Mouse (Mus musculus) adrenal gland (tissue): ENCODE data around the gene Ranbp17.

Experiments
- intact Hi-C: fragments of 180-260 bp; cut with DNase I; formaldehyde crosslinking; loops from one replicate; pipeline ENCODE4 v1.15.1; 2025

Ranbp17 gene

DNA sequence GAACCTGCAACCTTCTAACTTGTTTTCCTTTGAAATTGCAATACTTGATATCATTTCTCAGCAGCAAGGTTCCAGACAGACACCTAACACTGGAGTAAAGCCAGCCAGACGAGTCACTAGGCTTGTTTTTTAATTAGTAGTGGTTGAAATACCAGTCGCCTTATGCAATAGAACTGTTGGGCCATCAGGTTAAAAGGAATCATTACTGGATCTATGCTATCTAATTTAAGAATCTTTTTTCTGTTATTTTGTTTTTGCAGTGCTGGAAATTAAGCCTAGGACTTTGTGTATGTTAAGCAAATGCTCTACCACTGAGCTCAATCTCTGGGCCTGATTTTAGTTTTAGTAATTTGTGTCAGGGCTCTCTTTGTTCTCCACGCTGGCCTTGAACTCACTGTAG is 91.3 kb downstream of the Ranbp17 start:
- intact Hi-C loops = no loop called here

GRCm38 (mm10) chr11:33404651-33405050 is 108.9 kb downstream of the Ranbp17 start:
- intact Hi-C loops = no loop called here

DNA sequence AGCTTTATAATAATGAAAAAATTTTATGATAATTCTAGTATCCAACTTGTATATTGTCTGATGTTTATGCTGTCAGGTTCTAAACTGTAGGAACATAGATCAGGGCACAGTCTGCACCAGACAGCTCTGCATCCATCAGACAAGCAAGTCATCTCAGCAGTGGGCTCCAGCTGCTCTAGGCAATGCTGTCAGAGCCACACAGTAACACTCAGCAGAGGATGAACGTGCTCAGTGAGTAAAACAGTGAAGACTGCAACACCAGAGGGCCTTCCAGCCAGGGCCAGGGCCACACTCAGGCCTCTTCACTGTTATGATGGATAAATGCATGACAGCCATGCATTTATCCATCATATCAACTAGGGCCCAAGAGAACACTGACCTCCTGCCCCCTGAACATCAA is 114.2 kb downstream of the Ranbp17 start:
- intact Hi-C loops = no loop called here

DNA sequence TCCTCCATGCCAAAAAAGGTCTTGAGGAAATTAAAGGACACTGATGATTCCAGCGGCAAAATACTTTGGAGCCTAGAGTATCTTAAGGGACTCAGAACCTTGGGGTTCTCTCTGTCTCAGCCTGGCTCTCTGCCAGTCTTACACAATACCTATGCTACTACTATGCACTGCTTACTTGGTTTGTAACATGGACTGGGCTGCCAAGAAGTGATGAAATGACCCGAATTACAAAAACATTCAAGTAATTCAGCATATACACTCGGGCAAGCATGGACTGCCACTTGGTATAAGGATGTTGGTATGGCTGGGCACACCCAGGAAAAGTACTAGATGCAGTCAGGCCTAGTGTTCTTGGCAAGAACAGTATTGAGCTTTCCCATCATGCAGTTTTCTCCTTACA is 114.8 kb downstream of the Ranbp17 start:
- intact Hi-C loops = no loop called here

GRCm38 (mm10) chr11:33396275-33396674 is 117.3 kb downstream of the Ranbp17 start:
- intact Hi-C loops = no loop called here

GRCm38 (mm10) chr11:33394093-33394492 is 119.5 kb downstream of the Ranbp17 start:
- intact Hi-C loops = no loop called here

- intact Hi-C loops = no loop called here
Measured at GRCm38 (mm10) chr11:33388685-33389084, 124.9 kb downstream of the Ranbp17 start.

GRCm38 (mm10) chr11:33361867-33362266 is 151.7 kb downstream of the Ranbp17 start:
- intact Hi-C loops = no loop called here

DNA sequence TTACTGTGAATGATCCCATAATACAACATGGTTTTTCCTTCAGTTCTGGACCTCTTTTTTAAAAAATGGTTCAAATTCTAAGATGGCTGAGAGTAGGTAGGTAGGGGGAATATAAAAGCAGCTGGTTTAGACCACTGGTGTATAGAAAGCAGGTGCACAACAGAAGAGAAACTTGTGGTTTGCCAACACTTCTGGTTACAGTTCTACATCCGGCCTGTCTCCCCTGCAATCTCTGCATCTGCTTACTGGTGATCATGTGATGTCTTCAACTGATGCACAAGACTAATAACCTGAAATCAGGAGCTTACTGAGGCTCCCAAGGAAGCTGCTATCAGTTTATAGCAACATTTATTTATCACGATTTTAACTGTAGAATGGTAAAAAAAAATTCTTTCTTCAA is 164.3 kb downstream of the Ranbp17 start:
- intact Hi-C loops = no loop called here

DNA sequence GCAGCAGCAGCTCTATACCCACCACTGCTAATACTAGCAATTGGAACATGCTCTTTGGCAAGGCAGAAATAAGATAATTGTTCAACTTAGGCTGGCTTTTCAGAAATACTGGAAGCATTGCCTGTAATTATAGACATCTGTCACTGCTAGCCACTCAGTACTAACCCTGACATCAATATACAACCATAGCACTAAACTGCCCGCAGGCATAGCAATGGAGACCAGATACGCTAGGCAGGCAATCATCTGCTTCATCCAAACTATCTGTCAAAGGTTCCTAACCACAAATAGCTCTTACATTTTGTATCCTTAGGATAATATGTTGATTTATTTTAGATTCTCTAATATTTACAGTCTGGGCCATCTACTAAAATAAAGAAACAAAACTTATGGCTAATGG is 171.5 kb downstream of the Ranbp17 start:
- intact Hi-C loops = no loop called here

- intact Hi-C loops = no loop called here
Measured at GRCm38 (mm10) chr11:33336552-33337121, 176.9 kb downstream of the Ranbp17 start.

DNA sequence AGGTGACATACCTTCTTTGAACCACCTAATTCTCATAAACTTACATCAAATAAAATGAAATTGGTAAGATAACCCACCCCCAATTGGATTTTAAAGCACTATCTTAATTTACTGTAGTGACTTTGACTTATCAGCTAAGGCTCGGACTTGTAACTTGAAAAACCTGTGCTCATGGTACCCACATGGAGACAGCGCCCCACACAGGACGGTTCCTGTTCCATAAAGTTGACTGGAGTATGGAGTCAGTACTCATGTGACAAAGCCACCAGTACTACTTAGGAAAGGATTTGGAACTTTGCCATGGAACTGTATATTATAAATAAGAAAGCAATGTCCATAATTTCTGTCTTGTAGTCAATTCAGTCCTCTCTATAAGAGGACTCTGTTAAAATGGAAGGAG is 177.9 kb downstream of the Ranbp17 start:
- intact Hi-C loops = no loop called here

GRCm38 (mm10) chr11:33332137-33332536 is 181.4 kb downstream of the Ranbp17 start:
- intact Hi-C loops = no loop called here

DNA sequence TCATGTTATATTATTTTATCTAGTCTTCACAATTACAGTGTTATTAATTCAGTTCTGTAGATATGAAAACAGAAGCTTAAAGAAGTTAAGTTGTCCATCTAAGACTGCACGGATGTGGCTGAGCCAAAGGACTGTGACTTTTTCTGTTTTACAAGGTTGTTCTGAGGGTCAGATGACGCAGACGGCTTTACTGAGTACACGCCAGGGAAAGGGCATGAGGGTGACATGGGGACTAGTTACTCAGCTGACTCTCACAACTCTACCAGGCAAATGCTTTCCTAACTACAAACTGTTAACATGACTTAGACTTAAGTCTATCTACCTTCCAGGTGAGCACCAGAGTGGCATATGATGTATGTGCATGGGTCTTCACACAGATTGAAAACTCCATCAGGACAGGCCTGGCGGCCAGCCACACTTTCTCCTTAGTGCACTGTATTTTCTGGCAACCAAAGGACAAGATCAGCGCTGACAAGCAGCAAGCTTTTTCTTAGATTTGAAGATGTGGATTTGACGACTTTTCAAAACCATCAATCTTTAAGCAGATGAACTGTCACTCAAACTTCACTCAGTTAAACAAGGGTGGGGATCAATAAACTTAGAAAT is 194.4 kb downstream of the Ranbp17 start:
- intact Hi-C loops = no loop called here

DNA sequence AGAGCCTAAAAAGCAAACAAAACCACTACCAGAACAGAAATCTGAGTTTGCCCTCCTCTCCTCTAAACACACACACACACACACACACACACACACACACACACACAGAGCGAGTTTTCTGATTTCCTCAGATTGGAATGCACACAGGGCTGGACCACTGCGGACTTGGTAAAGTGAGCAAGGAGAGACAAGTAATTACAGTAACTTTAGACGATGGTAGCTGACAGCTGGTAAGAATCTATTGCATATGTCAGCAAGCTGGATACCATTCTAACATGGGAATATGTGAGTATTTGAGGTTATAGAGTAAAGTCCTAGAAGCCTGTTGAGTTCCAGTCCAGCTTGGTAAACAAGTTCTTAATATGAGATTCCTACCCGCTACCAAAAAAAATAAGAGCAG is 204.0 kb downstream of the Ranbp17 start:
- intact Hi-C loops = no loop called here

- intact Hi-C loops = no loop called here
Measured at GRCm38 (mm10) chr11:33300859-33301258, 212.7 kb downstream of the Ranbp17 start.

GRCm38 (mm10) chr11:33299371-33299770 is 214.2 kb downstream of the Ranbp17 start:
- intact Hi-C loops = no loop called here

- intact Hi-C loops = no loop called here
Measured at GRCm38 (mm10) chr11:33297121-33297520, 216.4 kb downstream of the Ranbp17 start.

- intact Hi-C loops = loop anchor here (2.0 kb wide), 1 partner anchor 119 kb away; no protein-coding TSS in a partner anchor
Measured at GRCm38 (mm10) chr11:33295422-33295821, 218.1 kb downstream of the Ranbp17 start.

DNA sequence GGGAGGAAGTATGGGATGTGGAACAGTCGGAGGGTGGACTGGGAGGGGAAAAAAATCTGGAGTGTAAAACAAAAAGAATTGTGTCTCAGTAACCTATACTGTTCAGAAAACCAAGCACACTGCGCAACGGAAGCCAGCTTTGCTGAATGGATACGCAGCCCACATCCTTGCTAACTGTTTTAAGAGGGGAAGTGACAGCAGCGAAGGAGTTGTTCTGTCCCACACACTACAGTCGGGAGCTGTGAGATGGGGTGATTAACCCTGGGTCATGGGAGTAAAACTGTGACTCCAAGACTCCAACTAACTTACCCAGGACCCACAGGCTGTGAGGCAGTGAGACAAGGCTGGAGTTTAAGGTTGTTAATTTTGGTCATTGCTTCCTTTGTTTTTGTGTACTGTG is 219.5 kb downstream of the Ranbp17 start:
- intact Hi-C loops = loop anchor here (2.0 kb wide), 1 partner anchor 117 kb away; no protein-coding TSS in a partner anchor

GRCm38 (mm10) chr11:33278571-33278970 is 235.0 kb downstream of the Ranbp17 start:
- intact Hi-C loops = no loop called here

DNA sequence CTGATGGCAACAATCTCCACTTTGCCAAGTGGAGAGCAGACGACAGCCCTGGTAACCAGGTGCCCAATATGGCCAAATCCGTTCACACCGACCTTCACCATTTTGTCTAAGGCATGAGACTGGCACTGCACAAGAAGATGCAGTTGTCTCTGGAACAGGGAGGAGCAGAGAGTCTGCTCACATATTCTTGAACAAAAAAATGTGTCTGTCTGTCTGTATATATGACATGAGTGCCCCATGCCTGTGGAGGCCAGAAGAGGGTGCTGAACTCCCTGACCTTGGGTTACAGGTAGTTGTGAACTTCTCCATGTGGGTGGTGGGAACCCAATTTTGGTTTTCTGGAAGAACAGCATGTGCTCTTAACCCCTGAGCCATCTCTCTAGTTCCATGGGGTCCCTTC is 236.9 kb downstream of the Ranbp17 start, which contains the start of gene Gm12117:
Gm12117 (minus strand) TSS at position 101 of the 400 bp plus-strand sequence.
- intact Hi-C loops = no loop called here

DNA sequence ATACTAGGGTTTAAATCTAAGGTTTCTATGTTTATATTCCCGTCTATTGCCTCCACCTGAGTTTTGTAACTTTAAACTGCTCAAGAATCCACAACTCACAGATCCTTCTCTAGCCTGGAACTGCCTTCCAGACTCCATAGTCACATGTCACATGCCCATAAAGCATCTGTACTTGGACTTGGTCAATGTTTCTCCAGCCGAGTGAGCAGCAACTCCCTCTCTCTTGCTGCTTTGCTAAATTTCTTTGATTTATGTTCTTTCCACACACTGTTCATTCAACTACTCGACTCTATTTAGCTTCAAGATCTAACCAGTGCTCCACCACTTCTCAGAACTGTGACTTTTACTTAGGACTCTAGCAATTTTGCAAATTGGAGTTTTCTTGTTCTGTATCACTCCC is 238.7 kb downstream of the Ranbp17 start:
- intact Hi-C loops = no loop called here
